Mouse (Mus musculus): ENCODE measurements around the gene Foxd2. TPM values are rescaled to one million over a fixed set of nuclear protein-coding genes. Genes with fewer than 3 reads are reported as not detected.

The Foxd2 gene
- polyA plus RNA-seq, 1 experiment = not detected

GRCm38 (mm10) chr4:114917091-114917490 is 8.4 kb upstream of the Foxd2 start:
- Histone ChIP-seq H3K9ac (ENCODE audit: low read depth, poor library complexity, severe bottlenecking) (no peak overlapping the region), H3K36me3 (ENCODE audit: control insufficient read depth, insufficient read depth, low read length, poor library complexity, severe bottlenecking) (no peaks in the 10 kb centered on the region), H3K27ac (ENCODE audit: insufficient read depth, low read length) (no peak overlapping the region), H3K4me3 (ENCODE audit: low read depth, low read length) (no peak overlapping the region), H3K9me3 (replicated peaks; ENCODE audit: control insufficient read depth, insufficient read depth, low read length, poor library complexity, severe bottlenecking) (no peaks in the 10 kb centered on the region), H3K4me1 (ENCODE audit: control insufficient read depth, insufficient read depth, low read length) (no peaks in the 10 kb centered on the region), H3K27me3 (ENCODE audit: control insufficient read depth, insufficient read depth, low read length, poor library complexity, severe bottlenecking) (peaks cover 4% of the 10 kb centered on the region)
- TF ChIP-seq POLR2A (IDR thresholded peaks at IDR 0.05; ENCODE audit: insufficient read depth, low read length) (no peak), EP300 (IDR thresholded peaks at IDR 0.05; ENCODE audit: insufficient read depth, low read depth, low read length) (no peak), CTCF (IDR thresholded peaks at IDR 0.05; ENCODE audit: low read depth, low read length) (peak; percentile 30)

- H3K9me3 ChIP-seq (replicated peaks; ENCODE audit: control insufficient read depth, insufficient read depth, low read length, poor library complexity, severe bottlenecking) = no peaks in the 10 kb centered on the region
- H3K36me3 ChIP-seq (ENCODE audit: control insufficient read depth, insufficient read depth, low read length, poor library complexity, severe bottlenecking) = no peaks in the 10 kb centered on the region
- no peak overlapping the region for H3K27ac ChIP-seq (ENCODE audit: insufficient read depth, low read length)
- TF ChIP-seq EP300 (IDR thresholded peaks at IDR 0.05; ENCODE audit: insufficient read depth, low read depth, low read length) (no peak), POLR2A (IDR thresholded peaks at IDR 0.05; ENCODE audit: insufficient read depth, low read length) (no peak), CTCF (IDR thresholded peaks at IDR 0.05; ENCODE audit: low read depth, low read length) (no peak)
- H3K27me3 ChIP-seq (ENCODE audit: control insufficient read depth, insufficient read depth, low read length, poor library complexity, severe bottlenecking) = peaks cover 9% of the 10 kb centered on the region
- no peak overlapping the region for H3K4me3 ChIP-seq (ENCODE audit: low read depth, low read length)
- H3K9ac ChIP-seq (ENCODE audit: low read depth, poor library complexity, severe bottlenecking) = no peak overlapping the region
- H3K4me1 ChIP-seq (ENCODE audit: control insufficient read depth, insufficient read depth, low read length) = no peaks in the 10 kb centered on the region
Measured at GRCm38 (mm10) chr4:114916056-114916455, 7.4 kb upstream of the Foxd2 start.

GRCm38 (mm10) chr4:114913594-114913962 is 4.9 kb upstream of the Foxd2 start:
- Histone ChIP-seq H3K4me3 (ENCODE audit: low read depth, low read length) (no peak overlapping the region), H3K4me1 (ENCODE audit: control insufficient read depth, insufficient read depth, low read length) (no peaks in the 10 kb centered on the region)

GRCm38 (mm10) chr4:114912705-114913593 is 4.3 kb upstream of the Foxd2 start:
- TF ChIP-seq POLR2A (IDR thresholded peaks at IDR 0.05; ENCODE audit: insufficient read depth, low read length) (no peak), EP300 (IDR thresholded peaks at IDR 0.05; ENCODE audit: insufficient read depth, low read depth, low read length) (no peak), CTCF (IDR thresholded peaks at IDR 0.05; ENCODE audit: low read depth, low read length) (no peak)
- Histone ChIP-seq H3K4me1 (ENCODE audit: control insufficient read depth, insufficient read depth, low read length) (no peaks in the 10 kb centered on the region), H3K9ac (ENCODE audit: low read depth, poor library complexity, severe bottlenecking) (0 out of 2 replicates have a peak overlapping the region, but pooled peaks have one; percentile 35), H3K36me3 (ENCODE audit: control insufficient read depth, insufficient read depth, low read length, poor library complexity, severe bottlenecking) (no peaks in the 10 kb centered on the region), H3K9me3 (replicated peaks; ENCODE audit: control insufficient read depth, insufficient read depth, low read length, poor library complexity, severe bottlenecking) (no peaks in the 10 kb centered on the region), H3K27me3 (ENCODE audit: control insufficient read depth, insufficient read depth, low read length, poor library complexity, severe bottlenecking) (peaks cover 22% of the 10 kb centered on the region), H3K27ac (ENCODE audit: insufficient read depth, low read length) (no peak overlapping the region), H3K4me3 (ENCODE audit: low read depth, low read length) (0 out of 2 replicates have a peak overlapping the region, but pooled peaks have one; percentile 26)

More at GRCm38 (mm10) chr4:114913594-114913962, 4.9 kb upstream of the Foxd2 start:
- peaks cover 16% of the 10 kb centered on the region for H3K27me3 ChIP-seq (ENCODE audit: control insufficient read depth, insufficient read depth, low read length, poor library complexity, severe bottlenecking)
- no peak for TF ChIP-seq POLR2A (IDR thresholded peaks at IDR 0.05; ENCODE audit: insufficient read depth, low read length)
- TF ChIP-seq CTCF (IDR thresholded peaks at IDR 0.05; ENCODE audit: low read depth, low read length) = peak; percentile 91
- no peaks in the 10 kb centered on the region for H3K9me3 ChIP-seq (replicated peaks; ENCODE audit: control insufficient read depth, insufficient read depth, low read length, poor library complexity, severe bottlenecking)
- H3K9ac ChIP-seq (ENCODE audit: low read depth, poor library complexity, severe bottlenecking) = no peak overlapping the region
- H3K36me3 ChIP-seq (ENCODE audit: control insufficient read depth, insufficient read depth, low read length, poor library complexity, severe bottlenecking) = no peaks in the 10 kb centered on the region
- no peak overlapping the region for H3K27ac ChIP-seq (ENCODE audit: insufficient read depth, low read length)

GRCm38 (mm10) chr4:114909602-114910484 is 1.2 kb upstream of the Foxd2 start:
- peaks cover 46% of the 10 kb centered on the region for H3K27me3 ChIP-seq (ENCODE audit: control insufficient read depth, insufficient read depth, low read length, poor library complexity, severe bottlenecking)
- H3K4me3 ChIP-seq (ENCODE audit: low read depth, low read length) = peak overlapping the region; percentile 66
- H3K9ac ChIP-seq (ENCODE audit: low read depth, poor library complexity, severe bottlenecking) = peak overlapping the region; percentile 58
- H3K9me3 ChIP-seq (replicated peaks; ENCODE audit: control insufficient read depth, insufficient read depth, low read length, poor library complexity, severe bottlenecking) = no peaks in the 10 kb centered on the region
- H3K4me1 ChIP-seq (ENCODE audit: control insufficient read depth, insufficient read depth, low read length) = no peaks in the 10 kb centered on the region
- no peaks in the 10 kb centered on the region for H3K36me3 ChIP-seq (ENCODE audit: control insufficient read depth, insufficient read depth, low read length, poor library complexity, severe bottlenecking)
- H3K27ac ChIP-seq (ENCODE audit: insufficient read depth, low read length) = no peak overlapping the region
- TF ChIP-seq CTCF (IDR thresholded peaks at IDR 0.05; ENCODE audit: low read depth, low read length) (peak; percentile 89), POLR2A (IDR thresholded peaks at IDR 0.05; ENCODE audit: insufficient read depth, low read length) (no peak)

Measured in ES-Bruce4 (cell line).